Mouse (Mus musculus) bone marrow, adult 2 months (tissue): Measurements from ENCODE around the gene Tm6sf2.

ENCODE experiments used
- CTCF ChIP-seq: fragments of 200-500 bp; IDR thresholded peaks from 2 replicates; pipeline ENCODE4 v1.5.1; 2011; ENCODE audit warnings: low read length, control low read depth; ENCODE audit not compliant: control insufficient read depth, insufficient read depth
- POLR2A ChIP-seq: fragments of 200-500 bp; IDR thresholded peaks from 2 replicates; pipeline ENCODE4 v1.6.1; 2011; ENCODE audit warnings: low read depth, mild to moderate bottlenecking, control low read depth, low read length, borderline replicate concordance; ENCODE audit not compliant: control insufficient read depth

GRCm38 (mm10) chr8:70042583-70043455 is 29.9 kb upstream of the Tm6sf2 start, which contains the start of the genes Mau2 and Sugp1:
- TF ChIP-seq POLR2A (peak; percentile 87), CTCF (no peak)
